Mouse (Mus musculus): Measurements from ENCODE around the gene Gm44511. TPM values are rescaled to one million over a fixed set of nuclear protein-coding genes. Genes with fewer than 3 reads are reported as not detected.
"Not testable (repeated sequence)": the region's sequence is repeated elsewhere in the genome, so short reads cannot be mapped to it uniquely, and the experiment has no call there.

Gm44511 gene
- polyA plus RNA-seq, 1 experiment from 2014 or later: not detected

DNA sequence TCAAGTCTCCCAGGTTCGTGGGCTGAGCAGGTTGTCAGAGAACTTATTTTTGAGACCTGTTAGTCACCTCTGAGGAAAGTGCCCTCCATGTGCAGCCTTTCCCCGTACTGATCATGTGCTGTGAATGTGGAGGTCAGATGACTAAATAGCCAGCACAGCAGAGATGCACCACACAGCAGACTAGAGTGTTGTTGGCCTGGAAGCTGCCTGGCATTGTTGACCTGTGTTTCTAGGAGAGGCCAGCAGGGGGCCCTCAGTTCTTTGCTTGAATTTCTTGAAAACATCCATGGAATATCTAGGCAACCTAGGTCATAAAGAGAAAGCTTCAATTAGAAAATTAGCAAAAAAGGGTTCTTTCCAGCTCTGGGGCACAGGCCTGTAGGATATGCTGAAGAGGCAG is 23.8 kb upstream of the Gm44511 start:
- WGBS: 50% methylated on average over 2 of the region's 2 CpGs
- Histone ChIP-seq H3K36me3 (no peaks in the 10 kb centered on the region), H3K9me3 (replicated peaks) (no peaks in the 10 kb centered on the region), H3K4me2 (replicated peaks) (no peak overlapping the region), H3K9ac (no peak overlapping the region), H3K4me1 (no peaks in the 10 kb centered on the region; the same call in 1 of the 2 replicates), H3K27ac (replicated peaks) (no peak overlapping the region), H3K4me3 (replicated peaks) (no peak overlapping the region), H3K27me3 (no peaks in the 10 kb centered on the region)
- no peak for ATAC-seq (ENCODE audit: insufficient number of reproducible peaks, low FRiP score, low TSS enrichment, low read depth)

DNA sequence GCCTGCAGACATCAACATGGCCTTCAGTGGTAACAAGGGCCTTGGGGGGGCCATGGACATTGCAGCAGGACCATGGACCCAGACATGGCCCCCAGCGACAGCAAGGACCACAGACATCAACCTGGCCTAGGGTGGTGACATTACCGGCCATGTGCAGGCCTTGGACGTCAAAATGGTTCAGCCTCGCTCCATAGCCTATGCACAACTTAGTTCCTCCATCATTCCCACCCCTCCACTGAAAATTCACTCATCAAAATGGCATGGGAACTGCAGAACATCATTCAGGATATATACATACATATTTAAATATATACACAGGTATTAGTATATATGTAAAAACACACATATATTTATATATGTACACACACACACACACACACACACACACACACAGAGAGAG is 21.3 kb upstream of the Gm44511 start:
- ATAC-seq (ENCODE audit: insufficient number of reproducible peaks, low FRiP score, low TSS enrichment, low read depth): no peak
- Histone ChIP-seq H3K4me2 (replicated peaks) (no peak overlapping the region), H3K27ac (replicated peaks) (no peak overlapping the region), H3K9ac (no peak overlapping the region), H3K36me3 (no peaks in the 10 kb centered on the region), H3K4me3 (replicated peaks) (no peak overlapping the region), H3K9me3 (replicated peaks) (no peaks in the 10 kb centered on the region), H3K27me3 (no peaks in the 10 kb centered on the region), H3K4me1 (peaks cover 7% of the 10 kb centered on the region)
- 96% methylated on average over 4 of the region's 4 CpGs for WGBS

DNA sequence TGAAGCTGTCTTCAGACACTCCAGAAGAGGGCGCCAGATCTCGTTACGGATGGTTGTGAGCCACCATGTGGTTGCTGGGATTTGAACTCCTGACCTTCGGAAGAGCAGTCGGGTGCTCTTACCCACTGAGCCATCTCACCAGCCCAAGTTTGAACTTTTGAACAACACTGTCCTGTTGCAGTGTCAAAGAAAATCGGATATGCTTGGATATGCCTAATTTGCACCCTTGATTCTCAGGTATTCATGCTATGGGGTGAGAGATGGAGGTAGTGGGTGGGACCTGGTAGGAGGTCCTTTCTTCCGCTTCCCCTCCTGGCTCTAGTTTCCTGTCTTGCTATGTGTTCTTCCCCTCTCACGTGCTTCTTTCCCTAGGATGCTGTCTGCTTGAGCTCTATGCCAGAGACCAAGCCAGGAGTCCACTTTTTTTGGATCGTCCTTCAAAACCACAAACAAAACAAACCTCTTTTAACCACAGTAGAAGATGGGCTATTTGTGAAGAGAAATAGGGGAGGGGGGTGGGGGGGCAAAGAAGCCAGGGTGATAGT is 20.0 kb upstream of the Gm44511 start:
- no peaks in the 10 kb centered on the region for H3K9me3 ChIP-seq (replicated peaks)
- no peak for ATAC-seq (ENCODE audit: insufficient number of reproducible peaks, low FRiP score, low TSS enrichment, low read depth)
- H3K4me3 ChIP-seq (replicated peaks): no peak overlapping the region
- no peak overlapping the region for H3K27ac ChIP-seq (replicated peaks)
- H3K4me1 ChIP-seq: peaks cover 15% of the 10 kb centered on the region
- WGBS: 60% methylated on average over 8 of the region's 9 CpGs
- H3K36me3 ChIP-seq: no peaks in the 10 kb centered on the region
- H3K9ac ChIP-seq: no peak overlapping the region
- H3K27me3 ChIP-seq: no peaks in the 10 kb centered on the region
- H3K4me2 ChIP-seq (replicated peaks): no peak overlapping the region

DNA sequence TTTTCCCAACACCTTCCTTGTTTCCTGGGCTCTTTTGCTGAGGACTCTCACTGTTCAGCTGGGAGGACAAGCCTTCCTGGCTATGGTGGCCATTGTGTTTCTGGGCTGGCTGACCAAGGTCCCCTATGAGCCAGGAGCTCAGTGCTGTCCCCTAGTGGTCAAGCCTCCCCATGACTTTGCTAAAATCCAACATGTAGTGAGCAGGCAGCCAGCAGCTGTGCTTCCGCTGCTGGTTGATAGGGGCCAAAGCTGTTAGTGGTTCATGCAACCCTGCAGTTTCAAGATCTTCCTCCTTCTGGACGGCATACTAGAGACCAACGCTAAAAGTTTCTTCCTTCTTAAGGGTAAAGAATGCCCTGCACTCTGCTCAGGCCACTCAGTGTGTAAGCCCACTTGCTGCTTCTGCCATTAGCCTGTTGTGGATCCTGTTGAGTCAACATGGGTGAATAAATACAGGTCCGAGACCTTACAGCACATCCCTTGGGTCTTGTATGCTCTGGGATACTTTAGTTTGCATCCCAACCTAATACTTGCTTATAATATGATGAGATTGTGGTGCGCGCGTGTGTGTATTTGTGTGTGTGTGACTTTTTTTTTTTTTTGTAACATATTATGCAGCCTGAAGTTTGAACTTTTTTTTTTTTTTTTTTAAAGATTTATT is 19.3 kb upstream of the Gm44511 start:
- WGBS: 34% methylated on average over 7 of the region's 7 CpGs

DNA sequence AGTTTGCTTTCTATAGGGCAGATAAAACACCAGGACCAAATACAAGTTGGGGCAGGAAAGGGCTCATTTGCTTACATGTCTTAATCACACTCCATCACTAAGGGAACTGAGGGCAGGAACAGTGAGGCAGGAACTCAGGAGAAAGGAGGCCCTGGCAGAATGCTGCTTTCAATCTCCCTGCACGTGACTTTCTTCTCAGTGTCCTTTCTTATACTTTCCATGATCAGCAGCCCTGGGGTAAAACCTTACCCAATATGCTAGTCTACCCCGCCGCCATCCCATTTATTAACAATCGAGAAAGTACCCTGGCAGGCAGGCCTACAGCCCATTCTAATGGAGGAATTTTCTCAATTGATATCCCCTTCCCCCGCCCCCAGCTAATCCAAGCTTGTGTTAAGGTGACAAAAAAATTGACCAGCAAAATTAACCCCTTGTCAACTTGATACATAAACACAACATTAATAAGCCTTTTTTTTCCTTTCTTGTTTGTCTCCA is 18.5 kb upstream of the Gm44511 start:
- 75% methylated on average over 5 of the region's 5 CpGs for WGBS
- no peaks in the 10 kb centered on the region for H3K36me3 ChIP-seq
- peak overlapping the region; percentile 95; the same call in 1 of the 2 replicates for H3K27ac ChIP-seq (replicated peaks)
- H3K4me1 ChIP-seq: peaks cover 19% of the 10 kb centered on the region
- no peaks in the 10 kb centered on the region for H3K9me3 ChIP-seq (replicated peaks)
- H3K4me2 ChIP-seq (replicated peaks): peak overlapping the region; percentile 62; the same call in 1 of the 2 replicates
- ATAC-seq (ENCODE audit: insufficient number of reproducible peaks, low FRiP score, low TSS enrichment, low read depth): no peak
- H3K27me3 ChIP-seq: no peaks in the 10 kb centered on the region
- H3K9ac ChIP-seq: no peak overlapping the region
- H3K4me3 ChIP-seq (replicated peaks): no peak overlapping the region

More for the DNA sequence above, 19.3 kb upstream of the Gm44511 start:
- H3K4me3 ChIP-seq (replicated peaks): no peak overlapping the region
- no peaks in the 10 kb centered on the region for H3K27me3 ChIP-seq
- ATAC-seq (ENCODE audit: insufficient number of reproducible peaks, low FRiP score, low TSS enrichment, low read depth): no peak
- no peaks in the 10 kb centered on the region for H3K36me3 ChIP-seq
- H3K4me1 ChIP-seq: peaks cover 15% of the 10 kb centered on the region
- no peak overlapping the region for H3K9ac ChIP-seq
- H3K27ac ChIP-seq (replicated peaks): no peak overlapping the region
- H3K9me3 ChIP-seq (replicated peaks): no peaks in the 10 kb centered on the region
- H3K4me2 ChIP-seq (replicated peaks): no peak overlapping the region

DNA sequence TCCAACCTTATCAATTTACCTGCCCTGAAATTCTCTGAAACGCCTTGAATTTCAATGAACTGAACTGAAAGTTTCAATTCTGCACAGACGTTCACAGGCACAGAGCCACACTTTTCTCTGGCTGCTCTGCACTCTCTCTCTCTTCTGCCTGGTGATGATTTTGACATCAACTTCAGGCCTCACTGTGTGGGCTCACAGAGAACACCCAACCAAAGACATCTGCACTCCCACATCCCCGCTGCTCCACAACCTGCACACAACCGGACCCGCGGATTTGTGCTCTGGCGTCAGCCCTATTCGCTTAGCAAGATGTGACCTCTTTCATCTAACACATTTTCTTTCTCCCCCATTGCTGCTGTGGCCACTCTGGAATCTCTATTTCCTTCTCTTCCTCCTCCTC is 18.0 kb upstream of the Gm44511 start:
- H3K4me2 ChIP-seq (replicated peaks): peak overlapping the region; percentile 62
- peak overlapping the region; percentile 95 for H3K27ac ChIP-seq (replicated peaks)
- H3K27me3 ChIP-seq: no peaks in the 10 kb centered on the region
- no peaks in the 10 kb centered on the region for H3K36me3 ChIP-seq
- no peaks in the 10 kb centered on the region for H3K9me3 ChIP-seq (replicated peaks)
- H3K4me1 ChIP-seq: peaks cover 22% of the 10 kb centered on the region
- H3K9ac ChIP-seq: 0 out of 2 replicates have a peak overlapping the region, but pooled peaks have one; percentile 69
- no peak for ATAC-seq (ENCODE audit: insufficient number of reproducible peaks, low FRiP score, low TSS enrichment, low read depth)
- WGBS: 24% methylated on average over 8 of the region's 8 CpGs
- peak overlapping the region; percentile 66 for H3K4me3 ChIP-seq (replicated peaks)

DNA sequence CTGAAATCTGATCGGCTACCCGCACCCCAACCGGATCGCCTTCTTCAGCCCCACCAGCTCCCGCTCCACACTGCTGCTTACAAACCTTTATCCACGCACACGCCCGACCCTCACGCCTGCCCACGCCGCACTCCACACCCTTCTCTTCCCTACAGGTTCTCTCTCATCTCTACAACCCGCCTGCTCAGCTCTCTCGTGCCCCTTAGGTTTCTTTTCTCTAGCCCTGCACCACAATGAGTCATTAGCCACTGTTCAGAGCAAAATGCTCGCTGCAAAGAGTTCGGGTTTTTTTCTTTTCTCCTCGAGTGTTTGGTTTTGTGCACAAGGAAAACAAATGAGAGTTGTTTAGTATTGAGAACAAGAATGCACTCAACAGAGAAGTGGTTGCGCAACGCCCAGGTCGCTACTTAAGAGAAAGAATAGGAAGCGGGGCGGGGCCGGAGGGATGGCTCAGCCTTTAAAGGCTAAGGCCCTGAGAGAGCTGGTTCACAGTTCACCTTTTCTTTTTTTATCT is 17.4 kb upstream of the Gm44511 start:
- peak overlapping the region; percentile 62 for H3K4me2 ChIP-seq (replicated peaks)
- peak; percentile 27 for ATAC-seq (ENCODE audit: insufficient number of reproducible peaks, low FRiP score, low TSS enrichment, low read depth)
- H3K4me3 ChIP-seq (replicated peaks): peak overlapping the region; percentile 66
- peak overlapping the region; percentile 69 for H3K9ac ChIP-seq
- peaks cover 22% of the 10 kb centered on the region for H3K4me1 ChIP-seq
- H3K27ac ChIP-seq (replicated peaks): peak overlapping the region; percentile 95
- H3K36me3 ChIP-seq: no peaks in the 10 kb centered on the region
- H3K9me3 ChIP-seq (replicated peaks): no peaks in the 10 kb centered on the region
- under 1% methylated on average over 22 of the region's 22 CpGs for WGBS
- no peaks in the 10 kb centered on the region for H3K27me3 ChIP-seq

DNA sequence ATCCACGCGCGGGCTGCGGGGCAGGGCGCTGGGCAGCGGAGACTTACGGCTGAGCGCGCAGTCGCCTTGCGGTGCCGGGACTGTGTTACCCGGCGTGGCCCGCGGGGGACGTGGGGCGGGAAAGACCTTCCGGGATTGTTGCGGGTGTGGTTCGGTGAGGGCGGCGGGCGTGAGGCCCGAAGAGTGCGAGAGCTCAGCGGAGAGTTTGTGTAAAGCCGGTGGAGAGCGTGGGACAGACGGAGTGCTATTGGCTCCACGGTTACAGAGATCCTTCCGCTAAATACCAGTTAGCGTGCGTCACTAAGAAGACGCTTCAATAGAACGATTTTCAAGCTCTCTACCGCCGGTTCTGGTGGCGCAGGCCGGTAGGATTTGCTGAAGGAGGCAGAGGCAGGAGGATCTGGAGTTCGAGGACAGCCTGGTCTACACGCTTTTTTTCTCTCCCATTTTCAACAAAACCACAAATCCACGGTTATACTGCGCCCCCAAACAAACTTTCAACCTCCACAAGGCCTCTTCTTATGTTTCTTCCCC is 16.9 kb upstream of the Gm44511 start:
- Histone ChIP-seq H3K27me3 (no peaks in the 10 kb centered on the region), H3K4me2 (replicated peaks) (peak overlapping the region; percentile 62), H3K9me3 (replicated peaks) (no peaks in the 10 kb centered on the region), H3K4me1 (peaks cover 22% of the 10 kb centered on the region), H3K36me3 (no peaks in the 10 kb centered on the region), H3K4me3 (replicated peaks) (peak overlapping the region; percentile 66), H3K9ac (peak overlapping the region; percentile 69), H3K27ac (replicated peaks) (peak overlapping the region; percentile 95)
- ATAC-seq (ENCODE audit: insufficient number of reproducible peaks, low FRiP score, low TSS enrichment, low read depth): peak; percentile 83
- WGBS: under 1% methylated on average over 44 of the region's 44 CpGs

DNA sequence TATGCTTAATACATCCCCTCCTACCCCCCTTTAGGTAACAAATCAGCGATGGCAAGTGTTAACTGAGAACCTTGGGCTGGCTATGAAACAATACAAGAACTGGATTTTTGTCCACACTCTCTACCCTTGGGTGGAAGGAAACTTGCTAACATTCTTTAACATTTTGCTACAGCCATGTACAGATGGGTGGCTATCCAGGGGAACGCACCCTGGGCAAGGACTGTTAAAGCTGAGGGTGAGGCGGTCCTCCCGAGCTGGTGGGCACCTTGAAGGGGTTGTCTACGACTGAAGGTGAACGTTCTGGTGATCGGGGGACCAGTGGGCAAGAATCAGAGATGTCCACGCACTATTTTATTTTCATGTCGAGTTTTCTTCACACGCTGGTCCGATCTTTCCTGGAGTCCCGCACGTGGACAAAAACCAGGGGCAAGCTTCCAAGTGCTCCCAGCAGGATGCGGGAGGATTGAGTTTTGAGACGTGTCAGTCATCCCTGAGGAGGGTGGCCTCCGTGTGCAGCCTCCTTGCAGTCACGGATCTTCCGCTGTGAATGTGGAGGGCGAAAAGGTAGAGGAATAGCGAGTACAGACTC is 16.3 kb upstream of the Gm44511 start:
- WGBS: under 1% methylated on average over 20 of the region's 20 CpGs
- no peaks in the 10 kb centered on the region for H3K36me3 ChIP-seq
- ATAC-seq (ENCODE audit: insufficient number of reproducible peaks, low FRiP score, low TSS enrichment, low read depth): no peak
- H3K27ac ChIP-seq (replicated peaks): peak overlapping the region; percentile 95
- H3K9ac ChIP-seq: peak overlapping the region; percentile 50
- H3K9me3 ChIP-seq (replicated peaks): no peaks in the 10 kb centered on the region
- H3K4me1 ChIP-seq: peaks cover 22% of the 10 kb centered on the region
- H3K27me3 ChIP-seq: no peaks in the 10 kb centered on the region
- H3K4me3 ChIP-seq (replicated peaks): peak overlapping the region; percentile 66
- H3K4me2 ChIP-seq (replicated peaks): peak overlapping the region; percentile 61

DNA sequence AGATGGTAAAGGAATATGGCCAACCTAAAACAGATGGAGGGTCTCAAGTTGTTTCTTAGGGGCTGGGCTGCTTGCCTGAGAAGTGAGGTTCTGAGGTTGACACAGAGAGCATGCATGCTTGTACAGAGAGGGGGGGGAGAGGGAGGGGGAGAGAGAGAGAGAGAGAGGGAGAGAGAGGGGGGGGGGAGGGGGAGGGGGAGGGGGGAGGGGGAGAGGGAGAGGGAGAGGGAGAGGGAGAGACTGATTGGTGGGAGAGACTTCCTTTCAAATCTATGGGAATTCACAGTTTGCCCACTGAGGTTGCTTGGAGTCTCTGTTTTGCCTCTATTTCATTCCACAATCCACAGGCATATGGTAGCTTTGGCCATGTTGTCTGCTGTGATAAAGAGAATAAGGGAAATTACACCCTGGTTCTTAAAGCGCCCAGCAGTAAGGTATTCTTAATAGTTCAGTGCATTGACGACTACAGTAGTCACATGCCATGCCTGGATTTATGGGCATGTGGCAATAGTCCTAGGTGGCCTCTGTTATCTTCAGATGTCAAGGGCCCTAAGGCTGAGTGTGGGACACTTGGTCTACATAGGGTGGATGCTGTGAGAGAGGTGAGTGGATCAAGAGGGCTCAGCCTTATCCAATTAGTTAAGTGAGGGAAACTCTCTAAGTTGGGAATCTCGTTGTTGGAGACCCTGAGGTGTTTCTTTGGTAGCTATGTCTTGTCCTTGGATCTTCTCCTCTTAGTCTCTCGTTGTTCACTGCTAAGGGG is 15.4 kb upstream of the Gm44511 start:
- Histone ChIP-seq H3K4me1 (peaks cover 29% of the 10 kb centered on the region), H3K9ac (no peak overlapping the region), H3K27me3 (no peaks in the 10 kb centered on the region), H3K4me2 (replicated peaks) (peak overlapping the region; percentile 61), H3K9me3 (replicated peaks) (no peaks in the 10 kb centered on the region), H3K27ac (replicated peaks) (peak overlapping the region; percentile 95), H3K4me3 (replicated peaks) (peak overlapping the region; percentile 66), H3K36me3 (no peaks in the 10 kb centered on the region)
- 37% methylated on average over 4 of the region's 4 CpGs for WGBS
- no peak for ATAC-seq (ENCODE audit: insufficient number of reproducible peaks, low FRiP score, low TSS enrichment, low read depth)

DNA sequence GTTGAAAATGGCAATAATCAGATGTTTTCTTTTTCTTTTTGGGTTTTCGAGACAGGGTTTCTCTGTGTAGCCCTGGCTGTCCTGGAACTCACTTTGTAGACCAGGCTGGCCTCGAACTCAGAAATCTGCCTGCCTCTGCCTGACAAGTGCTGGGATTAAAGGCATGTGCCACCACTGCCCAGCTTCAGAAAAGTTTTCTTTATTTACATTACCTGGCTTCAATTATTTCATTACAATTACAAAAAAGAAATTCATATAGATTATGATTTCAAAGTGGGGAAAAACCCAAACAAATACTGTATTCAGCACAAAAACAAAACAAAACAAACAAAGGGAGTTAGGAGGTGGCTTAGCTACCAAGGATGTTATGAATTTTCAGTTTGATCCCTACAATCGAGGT is 14.6 kb upstream of the Gm44511 start:
- ATAC-seq (ENCODE audit: insufficient number of reproducible peaks, low FRiP score, low TSS enrichment, low read depth); H3K9ac ChIP-seq: not testable (repeated sequence)
- WGBS: 83% methylated on average over 3 of the region's 3 CpGs

More for the DNA sequence above, 14.6 kb upstream of the Gm44511 start:
- not testable (repeated sequence) for H3K36me3 ChIP-seq; H3K27ac ChIP-seq (replicated peaks); H3K9me3 ChIP-seq (replicated peaks); H3K4me3 ChIP-seq (replicated peaks); H3K27me3 ChIP-seq; H3K4me2 ChIP-seq (replicated peaks)
- peaks cover 29% of the 10 kb centered on the region for H3K4me1 ChIP-seq

Measured in embryonic facial prominence, embryonic 15.5 days (tissue).